Mouse (Mus musculus): ENCODE results near the gene Slc35a1.

Slc35a1 gene

GRCm38 (mm10) chr4:34667923-34668322, 19.3 kb downstream of the Slc35a1 start:
- no peak for TF ChIP-seq GATA4 (IDR thresholded peaks at IDR 0.05; ENCODE audit: insufficient replicate concordance, low read length)

- no peak for TF ChIP-seq GATA4 (IDR thresholded peaks at IDR 0.05; ENCODE audit: insufficient replicate concordance, low read length)
Measured at GRCm38 (mm10) chr4:34661927-34662326, 25.3 kb downstream of the Slc35a1 start.

- TF ChIP-seq GATA4 (IDR thresholded peaks at IDR 0.05; ENCODE audit: insufficient replicate concordance, low read length) = no peak
Measured at GRCm38 (mm10) chr4:34661514-34661913, 25.7 kb downstream of the Slc35a1 start.

- TF ChIP-seq GATA4 (IDR thresholded peaks at IDR 0.05; ENCODE audit: insufficient replicate concordance, low read length) = no peak
Measured at GRCm38 (mm10) chr4:34659012-34659411, 28.2 kb downstream of the Slc35a1 start.

GRCm38 (mm10) chr4:34656101-34656500, 31.1 kb downstream of the Slc35a1 start:
- no peak for TF ChIP-seq GATA4 (IDR thresholded peaks at IDR 0.05; ENCODE audit: insufficient replicate concordance, low read length)

GRCm38 (mm10) chr4:34653179-34653578, 34.1 kb downstream of the Slc35a1 start:
- TF ChIP-seq GATA4 (IDR thresholded peaks at IDR 0.05; ENCODE audit: insufficient replicate concordance, low read length) = no peak

GRCm38 (mm10) chr4:34644779-34645178, 42.5 kb downstream of the Slc35a1 start:
- TF ChIP-seq GATA4 (IDR thresholded peaks at IDR 0.05; ENCODE audit: insufficient replicate concordance, low read length) = no peak

GRCm38 (mm10) chr4:34640731-34641130, 46.5 kb downstream of the Slc35a1 start:
- TF ChIP-seq GATA4 (IDR thresholded peaks at IDR 0.05; ENCODE audit: insufficient replicate concordance, low read length) = no peak

GRCm38 (mm10) chr4:34639745-34640364, 47.4 kb downstream of the Slc35a1 start:
- TF ChIP-seq GATA4 (IDR thresholded peaks at IDR 0.05; ENCODE audit: insufficient replicate concordance, low read length) = no peak

- TF ChIP-seq GATA4 (IDR thresholded peaks at IDR 0.05; ENCODE audit: insufficient replicate concordance, low read length) = no peak
Measured at GRCm38 (mm10) chr4:34637851-34638250, 49.4 kb downstream of the Slc35a1 start.

GRCm38 (mm10) chr4:34637386-34637785, 49.9 kb downstream of the Slc35a1 start:
- no peak for TF ChIP-seq GATA4 (IDR thresholded peaks at IDR 0.05; ENCODE audit: insufficient replicate concordance, low read length)

- no peak for TF ChIP-seq GATA4 (IDR thresholded peaks at IDR 0.05; ENCODE audit: insufficient replicate concordance, low read length)
Measured at GRCm38 (mm10) chr4:34636036-34636435, 51.2 kb downstream of the Slc35a1 start.

- no peak for TF ChIP-seq GATA4 (IDR thresholded peaks at IDR 0.05; ENCODE audit: insufficient replicate concordance, low read length)
Measured at GRCm38 (mm10) chr4:34634129-34634528, 53.1 kb downstream of the Slc35a1 start.

GRCm38 (mm10) chr4:34629956-34630355, 57.3 kb downstream of the Slc35a1 start:
- no peak for TF ChIP-seq GATA4 (IDR thresholded peaks at IDR 0.05; ENCODE audit: insufficient replicate concordance, low read length)

GRCm38 (mm10) chr4:34626401-34626800, 60.8 kb downstream of the Slc35a1 start:
- no peak for TF ChIP-seq GATA4 (IDR thresholded peaks at IDR 0.05; ENCODE audit: insufficient replicate concordance, low read length)

GRCm38 (mm10) chr4:34625556-34625955, 61.7 kb downstream of the Slc35a1 start:
- TF ChIP-seq GATA4 (IDR thresholded peaks at IDR 0.05; ENCODE audit: insufficient replicate concordance, low read length) = no peak

- no peak for TF ChIP-seq GATA4 (IDR thresholded peaks at IDR 0.05; ENCODE audit: insufficient replicate concordance, low read length)
Measured at GRCm38 (mm10) chr4:34616146-34616545, 71.1 kb downstream of the Slc35a1 start.

Measured in liver, adult (tissue).